Mouse (Mus musculus) testis, postnatal 10 days (tissue): ENCODE results near the gene Lrrc71.

Source experiments
- DNase-seq: peaks from one replicate; pipeline ENCODE4 v3.0.0; 2021; ENCODE audit warnings: low spot score

Lrrc71 gene

DNA sequence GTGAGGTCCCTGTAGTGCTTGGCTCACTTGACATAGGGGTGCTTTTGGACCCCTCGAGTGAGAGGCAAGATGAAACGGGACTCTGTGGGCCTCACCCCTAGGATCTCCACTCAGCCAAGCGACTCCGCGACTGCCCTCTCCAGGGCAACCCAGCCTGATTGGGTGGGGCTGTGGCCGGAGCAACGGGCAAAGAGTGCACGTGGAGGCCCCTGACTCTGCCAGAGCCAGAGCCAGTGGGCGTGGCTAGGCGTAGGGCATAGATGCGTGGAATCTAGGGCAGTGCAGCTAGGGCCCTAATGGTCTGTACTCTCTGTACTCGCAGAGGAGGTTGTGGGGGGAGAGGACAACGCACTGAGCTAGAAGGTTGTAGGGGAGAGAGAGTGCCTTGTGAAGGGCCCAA lies at the start of gene Lrrc71:
Gene Lrrc71, minus strand, starts transcription at position 195 of the 400 bp plus-strand sequence.
- DNase-seq = peak; percentile 67

DNA sequence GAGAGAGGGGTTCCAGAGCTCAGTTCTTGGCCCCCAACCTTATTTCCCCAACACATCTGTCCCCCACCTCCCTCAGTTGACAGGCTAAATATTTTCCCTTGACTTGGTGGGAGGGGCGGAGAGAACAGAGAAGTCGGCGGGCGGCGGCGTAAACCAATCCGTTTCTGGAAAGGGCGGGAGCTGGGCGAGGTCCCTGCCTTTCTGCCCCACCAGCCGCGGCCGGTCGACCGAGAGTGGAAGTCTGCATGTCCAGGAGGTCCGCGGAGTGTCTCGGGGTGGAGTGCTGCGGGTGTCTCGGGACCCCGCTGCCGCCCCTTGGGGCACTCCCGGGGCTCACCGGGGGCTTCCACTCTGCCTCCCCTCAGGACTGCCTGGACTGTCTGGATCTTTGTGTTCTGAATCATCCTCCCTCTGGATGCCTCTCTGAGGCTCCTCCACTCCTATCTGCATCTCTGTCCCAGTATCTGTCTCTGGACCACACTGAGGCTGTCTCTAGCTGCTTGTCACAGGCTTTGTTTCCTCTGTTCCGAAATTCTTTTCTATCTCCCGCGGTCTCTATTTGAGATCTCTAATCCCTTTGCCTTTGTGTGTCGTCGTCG lies 48.4 kb upstream of the Lrrc71 start, which contains the start of gene Insrr:
Gene Insrr, plus strand, starts transcription at position 216 of the 599 bp plus-strand sequence.
- peak; percentile 69 for DNase-seq

DNA sequence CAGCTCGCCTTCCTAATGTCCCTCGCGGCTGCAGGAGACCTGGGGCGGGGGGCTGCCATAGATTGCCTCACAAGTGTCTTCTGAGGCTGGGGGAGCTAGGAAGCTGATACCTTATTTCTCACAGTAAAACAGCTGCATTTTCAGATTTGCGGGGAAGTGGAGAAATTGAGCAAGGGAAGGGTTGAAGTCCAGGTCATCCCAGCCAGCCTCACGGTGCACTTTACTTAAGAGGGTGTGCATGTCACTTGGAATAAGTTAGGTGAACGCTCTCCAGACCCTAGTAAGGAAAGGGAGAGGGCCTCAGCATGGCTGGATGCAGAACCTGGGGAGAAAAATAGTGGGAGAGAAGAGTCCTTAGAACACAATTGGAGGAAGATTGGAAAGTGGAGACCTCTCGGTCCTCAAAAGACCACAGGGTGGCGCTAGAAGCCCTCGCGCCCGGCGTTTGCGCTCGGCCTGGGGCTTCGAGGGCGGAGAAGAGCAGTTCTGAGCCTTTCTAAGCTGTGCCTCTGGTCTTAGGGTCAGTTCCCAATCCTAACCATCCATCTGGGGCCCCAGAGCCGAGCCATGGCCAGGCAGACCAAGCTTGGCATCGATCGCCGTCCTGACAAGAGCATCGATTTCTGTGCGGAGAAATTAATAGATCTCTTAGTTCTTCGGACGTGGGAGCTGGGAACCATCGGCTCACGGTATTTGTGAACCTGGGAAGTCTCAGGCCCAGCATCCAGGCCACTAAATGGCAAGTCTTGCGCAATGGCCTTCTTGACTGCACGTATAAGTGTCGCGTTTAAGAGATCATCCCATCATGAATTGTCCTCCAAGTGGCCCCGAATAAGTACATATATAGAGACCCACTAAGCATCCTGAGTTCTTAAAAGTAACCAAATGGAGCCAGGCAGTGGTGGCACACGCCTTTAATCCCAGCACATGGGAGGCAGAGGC lies 47.2 kb upstream of the Lrrc71 start:
- DNase-seq = peak; percentile 82

DNA sequence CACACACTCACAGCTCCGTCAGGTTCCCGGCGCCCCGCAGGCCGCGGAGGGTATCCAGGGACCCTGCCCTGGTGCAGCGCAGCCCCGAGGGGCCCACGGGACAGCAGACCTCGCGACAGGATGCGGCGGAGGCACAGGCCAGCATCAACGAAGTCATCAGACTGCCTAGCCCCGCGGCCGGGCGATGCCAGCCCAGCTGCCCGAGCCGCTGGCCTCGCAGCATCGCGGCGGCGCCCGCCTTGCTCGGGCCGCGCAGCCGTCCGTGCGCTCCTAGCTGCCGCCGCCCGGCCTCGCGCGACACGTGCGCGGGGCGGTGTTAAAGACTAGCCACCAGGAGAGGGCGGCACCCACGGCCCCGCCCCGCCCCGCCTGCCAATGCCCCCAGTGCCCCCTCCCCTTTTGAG lies 46.5 kb upstream of the Lrrc71 start, which contains the start of gene Ntrk1:
Gene Ntrk1, minus strand, starts transcription at position 241 of the 404 bp plus-strand sequence.
- no peak for DNase-seq

DNA sequence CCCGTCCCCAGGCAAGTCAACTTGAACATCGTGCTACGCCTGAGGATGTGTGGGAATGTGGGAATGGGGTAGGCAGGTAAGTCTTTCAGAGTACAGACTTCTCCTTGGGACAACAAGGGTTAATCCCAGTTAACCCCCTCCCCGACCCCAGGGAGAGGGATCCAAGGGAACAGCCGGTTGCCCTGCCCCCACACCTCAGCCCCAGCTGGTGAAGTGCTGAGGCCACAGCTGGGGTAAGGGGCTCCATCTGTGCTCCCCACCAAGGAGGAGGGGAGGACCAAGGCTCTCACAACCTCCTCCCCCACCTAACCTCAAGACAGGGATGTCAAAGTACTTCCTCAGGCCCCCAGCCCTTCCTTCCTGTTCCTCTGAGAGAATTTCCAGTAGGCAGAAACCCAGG lies 41.3 kb upstream of the Lrrc71 start:
- no peak for DNase-seq

DNA sequence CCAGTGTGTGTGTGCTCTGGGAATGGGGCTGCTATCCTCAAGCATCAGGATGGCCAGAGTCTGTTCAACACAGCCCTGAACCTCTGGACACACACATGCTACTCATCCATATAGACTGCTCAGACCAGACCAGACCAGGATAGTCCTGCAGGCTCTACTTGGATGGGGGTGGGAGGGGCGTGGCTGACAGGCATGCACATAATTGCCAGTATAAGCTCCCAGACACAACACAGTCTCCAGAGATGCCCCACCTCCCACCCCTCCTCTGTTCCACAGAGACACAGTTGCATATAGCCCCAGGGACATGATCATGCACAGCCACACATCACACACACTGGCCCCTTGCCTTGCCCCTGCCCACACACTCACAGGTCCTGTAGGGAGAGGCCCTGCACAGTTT lies 40.8 kb upstream of the Lrrc71 start:
- DNase-seq = no peak

DNA sequence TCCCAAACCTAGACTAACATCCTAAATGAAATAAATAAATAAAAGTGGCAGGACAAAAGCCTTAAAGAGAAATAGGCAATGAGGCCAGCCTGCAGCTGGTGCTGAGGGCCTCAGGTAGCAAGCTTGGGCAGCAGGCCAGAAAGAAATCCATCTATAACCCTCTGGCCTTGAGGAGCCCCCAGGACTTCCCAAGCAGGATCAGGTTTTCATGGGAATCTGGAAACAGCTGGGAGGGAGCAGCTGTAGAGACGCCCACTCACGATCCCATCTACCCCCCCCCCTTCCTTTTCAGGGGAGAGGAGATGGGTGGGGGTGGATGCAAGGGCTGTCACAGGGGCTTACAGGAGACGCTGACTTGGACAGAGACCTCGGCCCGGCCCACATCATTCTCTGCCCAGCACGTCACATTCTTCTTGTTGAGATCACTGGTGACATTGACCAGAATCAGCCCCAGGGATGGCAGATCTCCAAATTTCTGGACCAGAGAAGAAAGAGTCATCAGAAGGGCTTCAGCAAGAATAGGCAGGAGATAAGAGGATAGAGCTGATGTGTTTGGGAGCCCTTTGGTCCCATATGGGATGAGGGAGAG lies 37.3 kb upstream of the Lrrc71 start:
- DNase-seq = no peak

DNA sequence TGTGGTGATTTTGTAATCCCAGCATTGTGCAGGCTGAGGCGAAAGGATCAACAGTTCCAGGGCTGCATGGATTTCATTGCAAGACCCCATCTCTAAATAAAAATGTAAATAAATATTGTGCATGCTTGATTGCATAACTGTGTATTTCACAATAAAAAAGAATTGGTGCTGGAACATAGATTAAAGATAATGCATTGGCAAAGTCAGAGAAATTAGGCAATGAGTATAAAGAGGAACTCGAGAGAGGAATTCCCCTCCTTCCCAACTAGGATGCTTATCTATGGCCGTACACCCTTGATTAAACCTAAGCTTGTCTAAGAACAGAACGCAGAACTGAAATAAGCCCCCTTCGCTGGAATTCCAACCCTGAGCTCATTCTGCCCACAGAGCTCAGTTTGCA lies 36.7 kb upstream of the Lrrc71 start:
- no peak for DNase-seq

DNA sequence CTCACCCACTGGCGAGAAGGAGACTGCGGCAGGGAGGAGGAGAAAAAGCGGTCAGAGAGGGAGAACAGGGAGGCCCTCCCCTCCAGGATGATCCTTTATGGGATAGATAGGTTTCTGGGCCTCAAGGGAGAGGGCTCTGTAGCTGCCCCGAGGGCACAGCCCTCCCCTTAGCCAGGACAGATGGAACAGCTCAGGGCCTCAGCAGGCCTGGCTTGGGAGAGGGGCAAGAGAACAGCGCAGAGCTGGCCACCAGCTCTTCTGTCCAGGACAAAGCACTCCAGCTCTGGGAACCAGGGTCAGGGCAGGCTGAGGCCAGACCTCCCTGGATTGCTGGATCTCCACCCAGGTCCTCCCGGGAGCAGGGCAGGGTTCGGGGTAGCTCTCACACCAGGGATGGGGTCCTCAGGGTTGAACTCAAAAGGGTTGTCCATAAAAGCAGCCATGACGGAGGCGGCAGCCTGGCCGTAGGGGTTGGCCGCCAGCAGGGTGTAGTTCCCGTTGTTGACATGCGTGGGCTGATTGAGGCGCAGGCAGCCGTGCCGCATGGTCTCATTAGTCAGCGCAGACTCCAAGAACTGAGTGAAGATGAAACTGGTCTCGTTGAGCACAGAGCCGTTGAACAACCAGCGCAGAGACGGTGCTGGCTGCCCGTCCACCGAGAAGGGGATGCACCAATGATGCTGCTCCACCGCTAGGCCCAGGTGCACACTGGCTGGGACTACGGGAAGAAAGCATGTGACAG lies 35.0 kb upstream of the Lrrc71 start:
- DNase-seq = no peak

DNA sequence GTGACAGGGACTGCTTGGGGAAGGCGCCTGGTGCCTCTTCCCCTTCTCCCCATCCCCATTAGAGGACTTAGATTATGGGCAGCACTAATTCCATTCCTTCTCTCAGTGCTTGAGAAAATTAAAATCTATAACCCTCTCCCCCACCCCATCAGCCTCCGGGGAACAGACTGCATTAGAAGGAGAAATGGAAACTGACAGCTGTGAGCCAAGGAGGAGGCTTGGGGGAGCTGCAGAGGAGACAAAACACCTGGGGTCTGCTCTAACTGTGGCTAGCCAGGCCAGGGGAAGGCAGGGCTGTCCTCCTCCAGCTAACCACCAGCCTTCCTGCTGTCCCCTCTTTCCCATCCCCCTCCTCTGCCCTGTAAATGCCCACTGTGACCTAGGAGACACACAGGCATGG lies 30.7 kb upstream of the Lrrc71 start:
- DNase-seq = no peak

DNA sequence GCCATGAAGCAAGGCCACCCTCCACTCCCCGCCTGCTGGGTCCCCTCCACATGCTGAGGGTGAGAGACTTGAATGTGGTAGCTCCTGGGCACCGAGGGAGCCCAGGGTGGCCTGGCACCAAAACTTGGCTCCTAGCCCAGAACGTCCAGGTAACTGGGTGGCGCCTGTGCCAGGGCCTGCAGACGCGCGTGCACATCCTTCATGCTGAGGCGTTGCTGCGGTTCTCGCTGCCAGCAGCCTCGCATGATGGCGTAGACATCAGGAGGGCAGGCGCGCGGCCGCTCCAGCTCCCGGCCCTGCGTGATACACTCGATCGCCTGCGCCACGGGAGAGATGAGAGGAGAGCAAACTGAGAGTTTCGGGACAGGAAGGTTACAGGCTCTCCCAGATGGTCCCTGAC lies 29.9 kb upstream of the Lrrc71 start:
- DNase-seq = no peak

DNA sequence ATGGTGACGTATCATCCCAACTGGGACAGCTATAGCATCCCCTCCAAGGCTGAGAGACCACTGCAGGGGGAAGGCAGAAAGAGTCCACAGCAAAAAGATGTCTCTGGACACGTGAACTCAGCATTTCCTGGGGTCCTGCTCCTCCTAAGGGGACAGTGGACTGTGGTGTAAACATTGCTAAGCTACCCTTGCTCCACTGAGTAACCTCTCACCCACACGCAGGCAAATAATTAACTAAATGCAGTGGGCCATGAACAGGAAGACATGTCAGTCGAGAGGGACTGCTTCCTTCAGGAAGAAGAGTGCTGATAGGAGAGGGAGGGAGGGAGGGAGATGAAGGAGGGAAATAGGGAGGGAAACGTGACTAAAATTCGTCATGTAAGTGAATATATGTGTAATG lies 22.7 kb upstream of the Lrrc71 start:
- DNase-seq = no peak

DNA sequence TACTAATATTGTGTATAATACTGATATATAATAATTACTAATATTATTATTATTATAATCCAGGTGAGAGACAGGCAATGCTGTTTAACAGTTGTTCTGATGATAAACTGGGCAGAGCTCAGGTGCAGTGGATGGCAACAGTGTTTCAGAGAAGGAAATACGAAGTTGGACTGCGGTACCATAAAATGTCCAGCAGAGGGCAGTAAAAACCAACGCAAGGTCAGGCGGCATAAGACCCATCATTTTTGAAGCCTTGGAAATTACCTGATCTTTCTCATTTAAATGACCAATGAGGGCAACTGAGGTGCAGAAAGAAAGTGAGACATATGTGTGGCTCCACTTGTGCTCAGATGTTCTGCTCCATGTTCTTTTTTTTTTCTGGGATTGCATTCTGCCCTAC lies 21.9 kb upstream of the Lrrc71 start:
- DNase-seq = no peak

DNA sequence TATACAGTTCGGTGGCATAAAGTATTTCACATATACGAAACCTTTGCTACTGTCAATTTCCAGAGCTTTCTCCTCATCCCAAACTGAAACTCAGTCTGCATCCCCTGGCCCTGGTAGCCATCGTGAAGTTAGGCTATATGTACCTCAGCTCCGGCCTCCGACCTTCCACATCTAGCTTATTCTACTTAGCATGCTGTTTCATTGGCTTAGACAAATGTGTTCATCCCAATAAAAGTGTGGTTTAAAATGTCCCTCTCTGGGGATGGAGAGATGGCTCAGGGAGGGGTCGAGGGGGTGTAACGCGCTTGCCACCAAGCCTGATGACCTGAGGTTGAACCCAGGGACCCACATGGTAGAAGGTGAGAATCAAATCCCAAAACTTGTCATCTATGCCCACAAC lies 21.1 kb upstream of the Lrrc71 start:
- no peak for DNase-seq

DNA sequence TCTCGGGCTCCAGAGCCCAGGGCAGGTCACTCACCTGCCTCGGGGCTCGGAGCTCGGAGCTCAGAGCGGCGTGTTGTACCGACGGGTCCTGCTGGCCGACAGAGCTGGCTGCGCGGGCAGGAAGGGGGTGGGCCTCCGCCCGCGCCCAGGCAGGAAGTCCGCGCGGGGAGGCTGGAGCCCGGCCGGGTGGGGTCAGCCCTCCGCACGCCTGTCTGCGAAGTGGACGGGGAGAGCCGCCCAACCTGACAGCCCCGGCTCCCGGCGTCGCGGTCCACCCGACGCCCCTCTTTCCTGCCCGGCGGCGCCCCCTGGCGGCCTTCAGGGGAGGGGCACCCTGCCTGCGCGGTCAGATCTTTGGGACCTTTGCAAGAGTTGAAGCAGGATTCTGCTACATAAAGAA lies 20.4 kb upstream of the Lrrc71 start:
- DNase-seq = peak; percentile 93

DNA sequence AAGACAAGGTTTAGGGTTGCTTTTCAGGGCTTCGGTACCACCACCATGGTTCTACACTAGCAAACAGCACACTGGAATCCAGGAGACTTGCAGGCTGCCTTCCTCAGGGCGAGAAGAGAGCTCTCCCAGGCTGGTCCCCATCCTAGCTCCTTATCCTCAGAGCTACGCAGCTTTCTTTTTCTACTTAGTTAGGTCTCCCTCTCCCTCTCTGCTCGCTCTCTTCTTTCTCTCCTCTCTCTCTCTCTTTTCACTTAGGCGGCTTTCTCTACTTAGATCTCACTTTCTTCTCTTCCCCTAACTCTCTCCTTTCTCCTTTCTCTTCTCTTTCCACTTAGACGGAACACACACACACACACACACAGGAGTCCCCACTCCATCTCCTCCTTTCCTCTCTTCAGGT lies 20.0 kb upstream of the Lrrc71 start:
- no peak for DNase-seq

DNA sequence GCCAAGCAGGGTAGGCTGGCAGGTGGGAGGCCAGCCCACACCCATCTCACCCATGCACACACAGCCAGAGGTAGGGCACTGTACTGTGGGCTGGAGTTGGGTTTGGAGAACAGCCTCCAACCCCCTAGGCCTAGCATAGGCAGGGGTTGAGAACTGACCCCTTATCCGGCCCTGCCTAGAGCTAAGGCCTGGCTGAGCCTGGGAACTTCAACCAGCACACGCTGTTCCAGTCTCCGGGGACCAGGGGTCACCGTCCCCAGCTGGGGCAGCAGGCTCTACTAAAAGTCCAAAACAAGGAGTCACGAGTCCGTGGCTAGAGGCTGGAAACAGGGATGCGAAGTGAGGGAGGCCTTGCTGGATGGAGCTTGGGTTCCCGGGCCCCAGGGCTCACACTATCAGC lies 19.3 kb upstream of the Lrrc71 start:
- no peak for DNase-seq

DNA sequence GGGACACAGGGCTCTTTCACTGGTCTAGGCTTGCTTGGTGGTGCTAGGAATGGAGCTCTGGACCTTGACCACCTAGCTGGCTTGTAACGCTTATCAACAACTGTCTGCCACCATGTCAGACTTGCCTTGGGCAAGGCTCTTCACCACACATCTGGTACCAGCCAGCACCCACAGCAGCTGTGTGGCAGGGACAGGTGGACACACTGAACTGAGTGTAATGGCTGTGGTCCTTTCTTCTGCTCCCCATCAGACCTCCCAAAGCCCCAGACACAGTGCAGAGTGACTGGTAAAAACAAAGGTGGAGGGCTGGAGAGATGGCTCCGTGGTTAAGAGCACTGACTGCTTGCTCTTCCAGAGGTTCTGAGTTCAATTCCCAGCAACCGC lies 17.9 kb upstream of the Lrrc71 start:
- DNase-seq = no peak

DNA sequence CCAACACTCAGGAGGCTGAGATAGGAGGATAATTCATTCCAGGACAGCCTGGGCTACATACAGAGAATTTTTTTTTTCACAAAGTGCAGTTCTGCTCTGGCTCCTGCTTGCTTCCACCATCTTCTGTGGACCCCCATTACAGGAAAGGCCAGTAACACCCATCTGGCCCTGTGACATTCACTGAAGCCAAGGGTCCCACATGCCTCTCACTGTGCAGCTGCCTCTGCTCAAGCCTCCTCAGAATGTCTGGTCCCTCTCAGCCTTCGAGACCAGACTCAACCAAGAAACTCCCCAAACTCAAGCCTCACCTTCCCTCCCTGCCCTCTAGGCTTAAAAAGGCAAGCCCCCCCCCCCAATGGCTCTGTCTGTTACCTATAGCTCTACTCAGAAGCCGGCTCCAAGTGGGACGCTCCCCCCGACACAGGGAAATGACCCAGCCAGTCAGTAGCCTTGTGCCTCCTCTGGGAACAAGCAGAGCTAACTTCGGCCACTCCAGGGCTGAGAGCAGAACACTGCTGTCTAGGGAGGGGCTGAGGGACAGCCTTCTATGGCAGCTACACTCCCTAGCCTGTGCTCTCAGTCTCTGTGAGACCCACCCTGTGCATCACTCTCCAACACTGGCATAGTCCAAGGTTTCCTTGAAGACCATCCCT lies 17.3 kb upstream of the Lrrc71 start:
- DNase-seq = no peak

DNA sequence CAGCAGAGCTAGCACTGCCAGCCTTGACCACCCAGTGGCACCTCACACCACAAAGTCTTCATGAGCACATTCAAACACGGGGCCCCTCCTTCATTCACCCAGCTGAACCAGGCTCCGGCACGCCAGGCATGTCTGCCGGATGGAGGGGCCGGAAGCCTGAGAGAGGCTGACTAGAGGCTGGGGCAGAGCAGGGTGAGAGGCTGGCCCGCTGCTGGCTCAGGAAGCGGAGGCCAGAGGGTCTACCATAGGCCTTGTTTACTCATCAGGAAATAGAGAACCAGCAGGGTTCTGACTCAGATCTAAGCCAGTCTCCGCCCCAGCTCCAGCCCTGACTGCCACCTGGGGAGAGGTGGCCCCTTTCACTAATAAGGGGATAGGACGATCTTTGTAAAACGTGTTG lies 16.7 kb upstream of the Lrrc71 start:
- no peak for DNase-seq

DNA sequence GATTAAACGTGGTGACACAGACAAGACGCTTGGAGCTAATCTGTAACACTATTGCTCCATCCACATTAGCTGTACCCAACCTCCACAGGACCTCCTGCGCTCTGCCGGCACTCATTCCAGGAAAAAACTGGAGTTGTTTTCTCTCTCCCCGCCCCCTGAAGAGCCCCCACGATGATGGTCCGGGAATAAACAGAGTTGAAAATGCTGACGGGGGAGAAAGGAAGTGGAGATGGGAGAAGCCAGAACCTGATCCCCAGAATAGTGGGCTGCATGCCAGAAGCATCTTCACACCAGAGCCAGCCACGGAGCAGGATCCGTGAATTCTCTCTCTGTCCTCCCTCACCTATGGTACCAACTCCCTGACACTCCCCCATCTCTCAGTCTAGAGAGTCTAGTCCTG lies 16.1 kb upstream of the Lrrc71 start:
- DNase-seq = peak; percentile 68
